Mouse (Mus musculus): Measurements from ENCODE around the gene Ptprh. TPM values are rescaled to one million over a fixed set of nuclear protein-coding genes. Genes with fewer than 3 reads are reported as not detected.
A peak's percentile ranks its signal among the peaks of the same experiment; 100 is the strongest.

Gene Ptprh
- total and polyA plus RNA-seq, 3 experiments = not detected

- Histone ChIP-seq H3K27me3 (replicated peaks) (no peaks in the 10 kb centered on the region), H3K36me3 (replicated peaks in 1 of 2; ENCODE audit: control insufficient read depth in 1 of 2, insufficient read depth in 1 of 2, low read length in 1 of 2) (peaks cover 0 to under 1% of the 10 kb centered on the region in 2 experiments), H3K9ac (ENCODE audit: insufficient read depth, low read depth) (peak overlapping the region; percentile 70), H3K4me1 (ENCODE audit: control insufficient read depth in 1 of 2, insufficient read depth in 2 of 2) (peaks cover 24 to 39% of the 10 kb centered on the region in 2 experiments), H3K4me2 (ENCODE audit: insufficient read depth, low read depth, poor library complexity, severe bottlenecking) (peak overlapping the region; percentile 80), H3K79me2 (replicated peaks; ENCODE audit: control insufficient read depth, extremely low read depth, insufficient read depth, poor library complexity, severe bottlenecking) (peaks cover 15% of the 10 kb centered on the region), H3K4me3 (replicated peaks in 1 of 3; ENCODE audit: low read depth in 2 of 3, low read length in 2 of 3, poor library complexity in 1 of 3) (peak overlapping the region in 1 of 3 experiments; percentile 36), H3K27ac (ENCODE audit: insufficient read depth, low read depth) (peak overlapping the region; percentile 97), H3K9me3 (replicated peaks; ENCODE audit: low read length) (no peaks in the 10 kb centered on the region)
- in situ Hi-C loops (cut with MboI; ENCODE audit: low pct_ligation_motif_present, low pct_unique_long_range_greater_than_20kb, low sequenced_read_pairs) = no loop called here
- dilution Hi-C loops (cut with MboI; ENCODE audit: extremely low pct_ligation_motif_present, extremely low pct_unique_long_range_greater_than_20kb, low sequenced_read_pairs) = no loop called here
- TF ChIP-seq CTCF (conservative IDR thresholded peaks at IDR 0.05 in 1 of 2, IDR thresholded peaks at IDR 0.05 in 1 of 2; ENCODE audit: low read depth in 2 of 2, low read length in 2 of 2) (no peak), KAT2A (IDR thresholded peaks at IDR 0.05; ENCODE audit: insufficient replicate concordance, low read length) (no peak), MEF2A (IDR thresholded peaks at IDR 0.05; ENCODE audit: borderline replicate concordance, low read depth, low read length) (0 out of 2 replicates have a peak, but pooled peaks have one; percentile 57), ZMIZ1 (IDR thresholded peaks at IDR 0.05; ENCODE audit: low read depth, low read length) (no peak), RAD21 (IDR thresholded peaks at IDR 0.05; ENCODE audit: low read depth, low read length) (no peak), POLR2AphosphoS2 (IDR thresholded peaks at IDR 0.05; ENCODE audit: low read depth, low read length) (no peak), ZC3H11A (IDR thresholded peaks at IDR 0.05; ENCODE audit: low read depth, low read length) (no peak), NELFE (IDR thresholded peaks at IDR 0.05; ENCODE audit: low read depth, low read length) (peak; percentile 8; the same call in 1 of the 2 replicates), TCF12 (IDR thresholded peaks at IDR 0.05; ENCODE audit: low read depth, low read length) (peak; percentile 45; the same call in 1 of the 2 replicates), MAFK (IDR thresholded peaks at IDR 0.05; ENCODE audit: insufficient replicate concordance, low read length) (peak; percentile 82), MAX (IDR thresholded peaks at IDR 0.05; ENCODE audit: low read length) (no peak), ETS1 (conservative IDR thresholded peaks at IDR 0.05; ENCODE audit: low read depth, low read length) (peak; percentile 64), ZKSCAN1 (IDR thresholded peaks at IDR 0.05; ENCODE audit: borderline replicate concordance, low read depth, low read length) (no peak), IRF4 (IDR thresholded peaks at IDR 0.05; ENCODE audit: low read depth, low read length) (peak; percentile 57), NRF1 (IDR thresholded peaks at IDR 0.05; ENCODE audit: low read depth, low read length) (no peak), CHD2 (IDR thresholded peaks at IDR 0.05; ENCODE audit: low read length) (peak; percentile 69), RCOR1 (conservative IDR thresholded peaks at IDR 0.05; ENCODE audit: low read depth, low read length) (no peak), EP300 (IDR thresholded peaks at IDR 0.05; ENCODE audit: low read length) (0 out of 2 replicates have a peak, but pooled peaks have one; percentile 9), ZNF384 (IDR thresholded peaks at IDR 0.05; ENCODE audit: low read depth, low read length) (peak; percentile 34; the same call in 1 of the 2 replicates), ELF1 (IDR thresholded peaks at IDR 0.05; ENCODE audit: low read depth, low read length) (peak; percentile 81), HCFC1 (IDR thresholded peaks at IDR 0.05; ENCODE audit: low read depth, low read length) (peak; percentile 57), JUN (IDR thresholded peaks at IDR 0.05; ENCODE audit: insufficient read depth, low read depth, low read length) (no peak), MAZ (IDR thresholded peaks at IDR 0.05; ENCODE audit: low read depth, low read length) (peak; percentile 60; the same call in 1 of the 2 replicates), POLR2A (IDR thresholded peaks at IDR 0.05; ENCODE audit: low read depth, low read length) (peak; percentile 35; the same call in 1 of the 2 replicates)
- DNase-seq (ENCODE audit: extremely low read depth) = peak; percentile 92
Observed at GRCm38 (mm10) chr7:4504646-4505435, 99.0 kb downstream of the Ptprh start.
